Mouse (Mus musculus): Measurements from ENCODE around the gene Gnl1.
"Not testable (repeated sequence)": the region's sequence is repeated elsewhere in the genome, so short reads cannot be mapped to it uniquely, and the experiment has no call there.

- not testable (repeated sequence) for TF ChIP-seq CTCF (IDR thresholded peaks at IDR 0.05; ENCODE audit: insufficient read depth, low read length); POLR2A (IDR thresholded peaks at IDR 0.05; ENCODE audit: borderline replicate concordance, extremely low read depth, low read depth, low read length)
Observed at GRCm38 (mm10) chr17:35952559-35952958, 27.1 kb upstream of the Gnl1 start.
